Mouse (Mus musculus) erythroblast, embryonic 14.5 days (primary cell): ENCODE measurements at regions not wholly inside any gene's neighbourhood (a gene's known extent, or its start where the extent isn't known, plus 50 kb on each side); places are given as distances from the start of the nearest gene placed in this dataset.

Experiments used
- GATA1 ChIP-seq: IDR thresholded peaks from 2 replicates; pipeline ENCODE4 v1.6.1; 2012; ENCODE audit warnings: low read length, inconsistent platforms, mixed read lengths
- TAL1 ChIP-seq: IDR thresholded peaks from 3 replicates; pipeline ENCODE4 v1.6.1; 2012; ENCODE audit warnings: low read length, inconsistent platforms, mixed read lengths

DNA sequence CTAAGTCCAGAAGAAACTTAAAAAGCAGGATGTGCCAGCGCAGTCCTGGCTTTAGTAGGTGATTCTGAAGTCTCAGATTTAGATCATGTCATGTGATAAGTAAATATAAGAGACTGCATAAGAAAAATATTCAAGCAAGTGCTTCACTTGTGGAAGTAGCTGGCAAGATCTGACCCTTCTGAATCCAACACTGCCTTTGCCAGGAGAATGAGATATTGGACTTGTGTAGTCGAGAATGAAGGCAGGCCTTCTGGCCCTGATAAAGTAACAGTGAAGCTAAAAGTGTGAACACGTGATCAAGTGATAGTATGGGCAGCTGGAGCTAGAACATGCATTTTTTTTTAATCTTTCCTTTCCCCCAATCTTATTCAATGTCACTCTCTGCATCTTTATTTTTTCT is 455.6 kb downstream of the Ets1 start:
- TF ChIP-seq GATA1, result no peak
- TF ChIP-seq TAL1, result no peak
